Mouse (Mus musculus) neural tube, embryonic 15.5 days (tissue): ENCODE data around the gene Phactr4. TPM values are rescaled to one million over a fixed set of nuclear protein-coding genes. Genes with fewer than 3 reads are reported as not detected.

Experiments used
- ATAC-seq: fragments of 200-750 bp; cut with Nextera tagmentation; 2 replicates; pipeline ENCODE4 v1.8.0; 2017; ENCODE audit warnings: mild to moderate bottlenecking, moderate TSS enrichment, moderate library complexity; ENCODE audit not compliant: low FRiP score
- H3K27ac ChIP-seq: fragments of 300-500 bp; sonication (generic); replicated peaks from 2 replicates; pipeline ENCODE4 v1.5.1; 2015; ENCODE audit warnings: mild to moderate bottlenecking, inconsistent platforms
- H3K27me3 ChIP-seq: fragments of 300-500 bp; sonication (generic); replicated peaks from 2 replicates; pipeline ENCODE4 v1.6.1; 2015; ENCODE audit warnings: inconsistent platforms
- H3K36me3 ChIP-seq: fragments of 300-500 bp; sonication (generic); 2 replicates; pipeline ENCODE4 v1.6.1; 2015; ENCODE audit warnings: inconsistent platforms
- H3K4me1 ChIP-seq: fragments of 300-500 bp; sonication (generic); 2 replicates; pipeline ENCODE4 v1.6.1; 2015; ENCODE audit warnings: inconsistent platforms
- H3K4me2 ChIP-seq: fragments of 300-500 bp; sonication (generic); 2 replicates; pipeline ENCODE4 v1.6.1; 2015; ENCODE audit warnings: inconsistent platforms, mild to moderate bottlenecking, moderate library complexity
- H3K4me3 ChIP-seq: fragments of 300-500 bp; sonication (generic); replicated peaks from 2 replicates; pipeline ENCODE4 v1.5.1; 2015; ENCODE audit warnings: mild to moderate bottlenecking, inconsistent platforms
- H3K9ac ChIP-seq: fragments of 300-500 bp; sonication (generic); replicated peaks from 2 replicates; pipeline ENCODE4 v1.6.1; 2015; ENCODE audit warnings: mild to moderate bottlenecking, inconsistent platforms
- H3K9me3 ChIP-seq: fragments of 300-500 bp; sonication (generic); replicated peaks from 2 replicates; pipeline ENCODE4 v1.6.1; 2016; ENCODE audit warnings: inconsistent platforms
- WGBS: fragments of 180-500 bp; shearing (Covaris S2); methylation state at CpG from one replicate; pipeline ENCODE4 v1.1.7; 2015; ENCODE audit warnings: mixed read lengths; 5-methylcytosine and 5-hydroxymethylcytosine counted together
- polyA plus RNA-seq: library from polyadenylated mRNA; unstranded; fragments of >200 nt; fragmentation: Nextera tagmentation; extraction: Ambion mirVana; gene quantifications from 2 replicates; pipeline ENCODE4 v1.2.1, GENCODE M21; 2015

The Phactr4 gene
- polyA plus RNA-seq = 6.5 and 8.5 TPM in 2 replicates

GRCm38 (mm10) chr4:132421923-132422782 lies at the start of gene Phactr4:
Gene Phactr4 (minus strand): TSS chr4:132422489.
- Histone ChIP-seq H3K4me1 (peaks cover 21% of the 10 kb centered on the region), H3K9me3 (no peaks in the 10 kb centered on the region), H3K27me3 (no peaks in the 10 kb centered on the region), H3K9ac (peak within 1 kb of the TSS; percentile 68), H3K27ac (peak within 1 kb of the TSS; percentile 92), H3K4me2 (peak within 1 kb of the TSS; percentile 85), H3K36me3 (no peaks in the 10 kb centered on the region), H3K4me3 (peak within 1 kb of the TSS; percentile 91)
- peak; percentile 97 for ATAC-seq
- under 1% methylated on average over 69 of the region's 73 CpGs for WGBS

DNA sequence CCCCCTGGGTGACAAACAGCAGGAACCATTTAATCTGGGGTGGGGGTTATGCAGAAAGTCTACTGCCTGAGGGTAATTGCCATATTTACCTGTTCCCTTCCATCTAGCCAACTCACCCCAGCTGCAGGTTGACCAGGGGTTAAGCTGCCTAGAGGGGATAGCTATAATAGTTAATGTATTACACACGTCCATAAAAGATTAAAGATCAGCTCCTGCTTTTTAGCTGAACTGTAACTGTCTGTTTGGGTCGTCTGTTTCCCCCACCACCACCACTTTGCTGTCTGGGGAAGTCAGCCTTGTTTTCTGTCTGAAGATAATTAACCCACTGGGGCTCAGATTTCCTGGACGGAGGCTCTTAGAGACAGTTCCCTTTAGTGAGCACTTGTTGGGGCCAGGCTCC lies 47.6 kb upstream of the Phactr4 start:
- WGBS = 20% methylated on average over 3 of the region's 3 CpGs
- Histone ChIP-seq H3K9me3 (no peaks in the 10 kb centered on the region), H3K4me1 (no peaks in the 10 kb centered on the region), H3K36me3 (no peaks in the 10 kb centered on the region), H3K27ac (no peak overlapping the region), H3K9ac (no peak overlapping the region), H3K4me3 (no peak overlapping the region), H3K27me3 (no peaks in the 10 kb centered on the region), H3K4me2 (no peak overlapping the region)
- no peak for ATAC-seq

DNA sequence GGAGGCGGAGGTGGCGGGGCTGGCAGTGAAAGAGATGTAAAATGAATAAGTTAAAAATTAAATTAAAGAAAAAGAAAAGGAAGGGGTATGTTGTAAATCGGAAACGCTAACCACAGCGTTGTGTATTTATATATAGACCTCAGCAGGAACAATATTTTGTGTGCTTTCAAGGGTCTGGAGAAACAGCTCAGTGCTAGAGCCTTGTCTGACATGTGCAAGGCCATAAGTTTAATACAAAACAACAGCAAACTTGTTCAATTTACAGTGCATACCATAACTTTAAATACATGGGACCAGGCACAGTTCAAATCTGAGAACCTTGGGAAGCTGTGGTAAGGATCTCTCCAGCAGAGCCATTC lies 41.9 kb upstream of the Phactr4 start:
- H3K4me1 ChIP-seq = peaks cover 27% of the 10 kb centered on the region
- H3K36me3 ChIP-seq = peaks cover 18% of the 10 kb centered on the region
- peak overlapping the region; percentile 80 for H3K4me3 ChIP-seq
- peak overlapping the region; percentile 70 for H3K9ac ChIP-seq
- no peaks in the 10 kb centered on the region for H3K9me3 ChIP-seq
- 3% methylated on average over 5 of the region's 5 CpGs for WGBS
- H3K27ac ChIP-seq = peak overlapping the region; percentile 69
- no peaks in the 10 kb centered on the region for H3K27me3 ChIP-seq
- H3K4me2 ChIP-seq = peak overlapping the region; percentile 69
- ATAC-seq = peak; percentile 28; the same call in 1 of the 2 replicates

DNA sequence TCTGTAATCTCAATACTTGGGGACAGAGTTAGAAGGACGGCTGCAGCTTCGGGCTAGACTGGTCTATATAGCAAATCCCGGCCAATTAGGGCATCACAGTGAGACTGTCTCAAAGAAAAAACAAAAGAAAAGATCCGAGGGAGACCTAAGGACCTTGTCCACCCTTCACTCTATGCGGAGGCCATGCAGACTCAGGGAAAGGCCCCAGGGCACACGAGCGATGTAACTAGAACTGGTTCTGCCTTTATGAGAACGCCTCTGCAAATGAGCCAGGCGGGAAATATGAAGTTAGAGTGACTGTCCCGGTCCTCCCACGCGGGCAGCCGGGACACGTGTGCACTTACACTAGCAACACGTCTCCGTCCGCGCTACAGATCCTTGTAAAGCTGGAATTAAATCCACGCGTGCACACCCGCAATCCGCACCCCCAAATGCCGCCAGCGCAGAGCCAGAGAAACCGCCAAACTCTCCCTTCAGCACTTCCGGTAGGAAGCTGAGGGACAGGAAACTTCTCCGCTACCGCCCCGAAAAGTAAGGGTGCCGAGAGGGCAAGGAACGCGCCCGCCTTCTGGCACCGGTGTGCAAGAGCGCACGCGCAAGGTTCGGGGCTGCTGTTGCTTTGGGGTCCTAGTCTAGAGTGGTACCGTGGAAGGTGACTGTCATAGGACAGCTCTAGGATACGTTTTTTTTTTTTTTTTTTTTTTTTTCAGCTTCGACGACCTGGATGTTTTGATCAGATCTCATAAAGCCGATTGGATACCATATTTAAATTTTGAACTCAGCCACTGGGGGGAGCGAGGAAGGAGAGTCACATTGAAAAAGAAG lies 41.4 kb upstream of the Phactr4 start, which contains the start of gene Med18:
Med18 (minus strand) TSS at position 492 of the 825 bp plus-strand sequence.
- H3K27ac ChIP-seq = peak within 1 kb of the TSS; percentile 69
- H3K27me3 ChIP-seq = no peaks in the 10 kb centered on the region
- peaks cover 27% of the 10 kb centered on the region for H3K4me1 ChIP-seq
- ATAC-seq = peak; percentile 95
- under 1% methylated on average over 44 of the region's 44 CpGs for WGBS
- peak within 1 kb of the TSS; percentile 70 for H3K9ac ChIP-seq
- H3K36me3 ChIP-seq = peaks cover 22% of the 10 kb centered on the region
- peak within 1 kb of the TSS; percentile 80 for H3K4me3 ChIP-seq
- H3K4me2 ChIP-seq = peak within 1 kb of the TSS; percentile 69
- H3K9me3 ChIP-seq = no peaks in the 10 kb centered on the region

- H3K36me3 ChIP-seq = peaks cover 30% of the 10 kb centered on the region
- no peaks in the 10 kb centered on the region for H3K27me3 ChIP-seq
- peak overlapping the region; percentile 69 for H3K4me2 ChIP-seq
- peak overlapping the region; percentile 80 for H3K4me3 ChIP-seq
- WGBS = 10% methylated on average over 11 of the region's 11 CpGs
- ATAC-seq = no peak
- peaks cover 27% of the 10 kb centered on the region for H3K4me1 ChIP-seq
- H3K9ac ChIP-seq = peak overlapping the region; percentile 70
- H3K9me3 ChIP-seq = no peaks in the 10 kb centered on the region
- H3K27ac ChIP-seq = no peak overlapping the region
Measured at GRCm38 (mm10) chr4:132462836-132463235, 40.5 kb upstream of the Phactr4 start.

- H3K9ac ChIP-seq = no peak overlapping the region
- H3K27ac ChIP-seq = no peak overlapping the region
- 94% methylated on average over 8 of the region's 8 CpGs for WGBS
- ATAC-seq = no peak
- H3K36me3 ChIP-seq = peaks cover 40% of the 10 kb centered on the region
- no peaks in the 10 kb centered on the region for H3K27me3 ChIP-seq
- peaks cover 27% of the 10 kb centered on the region for H3K4me1 ChIP-seq
- no peak overlapping the region for H3K4me3 ChIP-seq
- no peaks in the 10 kb centered on the region for H3K9me3 ChIP-seq
- no peak overlapping the region for H3K4me2 ChIP-seq
Measured at GRCm38 (mm10) chr4:132460225-132460624, 37.9 kb upstream of the Phactr4 start.

DNA sequence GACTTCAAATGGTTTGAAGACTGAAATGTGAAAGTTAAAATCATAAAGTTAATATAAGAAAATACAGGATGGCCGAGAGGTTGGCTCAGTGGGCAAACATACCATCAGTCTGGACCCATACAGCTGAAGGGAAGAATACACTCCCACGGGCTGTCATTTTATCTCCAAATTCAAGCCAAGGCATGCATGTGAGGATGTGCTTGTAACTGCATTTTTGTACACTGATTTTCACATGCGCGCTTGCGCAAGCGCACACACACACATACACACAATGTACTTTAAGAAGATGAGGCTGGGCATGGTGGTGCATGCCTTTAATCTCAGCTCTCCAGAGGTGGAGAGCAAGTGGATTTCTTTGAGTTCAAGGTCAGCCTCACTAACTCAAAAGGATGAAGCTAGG lies 33.3 kb upstream of the Phactr4 start:
- Histone ChIP-seq H3K4me1 (no peaks in the 10 kb centered on the region), H3K9ac (no peak overlapping the region), H3K4me3 (no peak overlapping the region), H3K27me3 (no peaks in the 10 kb centered on the region), H3K27ac (no peak overlapping the region), H3K4me2 (no peak overlapping the region), H3K9me3 (no peaks in the 10 kb centered on the region), H3K36me3 (peaks cover 36% of the 10 kb centered on the region)
- 95% methylated on average over 6 of the region's 6 CpGs for WGBS
- no peak for ATAC-seq

DNA sequence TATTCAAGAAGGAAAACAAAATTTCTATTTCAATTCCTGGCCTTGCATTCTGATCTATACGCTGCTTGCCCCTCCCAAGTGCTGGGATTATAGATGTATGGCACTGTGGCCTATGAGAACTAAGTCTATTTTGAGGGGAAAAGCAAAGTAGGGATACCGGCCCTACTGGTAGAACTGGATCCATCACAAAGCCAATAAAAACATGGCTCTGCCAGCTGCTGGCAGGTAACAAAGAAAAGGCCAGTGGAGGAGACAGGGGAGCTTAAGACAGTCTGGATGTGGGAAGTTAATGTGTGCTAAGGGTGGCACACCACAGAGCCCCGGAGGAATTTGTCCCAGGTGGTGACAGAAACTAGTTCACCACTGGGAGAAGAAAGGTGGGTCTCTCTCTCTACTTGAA lies 32.9 kb upstream of the Phactr4 start:
- Histone ChIP-seq H3K27ac (no peak overlapping the region), H3K4me1 (no peaks in the 10 kb centered on the region), H3K9ac (no peak overlapping the region), H3K9me3 (no peaks in the 10 kb centered on the region), H3K36me3 (peaks cover 32% of the 10 kb centered on the region), H3K4me2 (no peak overlapping the region), H3K27me3 (no peaks in the 10 kb centered on the region), H3K4me3 (no peak overlapping the region)
- WGBS = 92% methylated on average over 3 of the region's 3 CpGs
- ATAC-seq = no peak

DNA sequence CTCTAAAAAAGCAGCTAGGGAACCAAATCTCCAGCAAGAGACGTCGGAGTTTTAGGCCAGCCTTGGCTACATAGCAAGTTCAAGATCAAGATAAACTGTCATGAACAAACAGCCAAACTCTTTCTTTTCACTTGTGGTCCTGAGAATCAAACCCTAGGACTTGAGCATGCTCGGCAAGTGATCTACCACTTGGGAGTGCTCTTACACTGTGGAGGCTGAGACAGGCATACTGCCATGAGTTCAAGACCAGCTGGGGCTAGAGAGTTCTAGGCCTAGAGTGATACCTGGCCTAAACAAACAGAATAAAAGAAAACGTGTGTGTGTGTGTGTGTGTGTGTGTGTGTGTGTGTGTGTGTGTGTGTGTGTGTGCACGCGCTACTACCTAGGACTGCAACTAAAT lies 31.9 kb upstream of the Phactr4 start:
- no peak overlapping the region for H3K9ac ChIP-seq
- no peaks in the 10 kb centered on the region for H3K9me3 ChIP-seq
- H3K4me3 ChIP-seq = no peak overlapping the region
- no peak overlapping the region for H3K4me2 ChIP-seq
- H3K4me1 ChIP-seq = no peaks in the 10 kb centered on the region
- H3K27ac ChIP-seq = no peak overlapping the region
- no peaks in the 10 kb centered on the region for H3K27me3 ChIP-seq
- no peak for ATAC-seq
- WGBS = 89% methylated on average over 6 of the region's 6 CpGs
- H3K36me3 ChIP-seq = peaks cover 22% of the 10 kb centered on the region

GRCm38 (mm10) chr4:132449778-132450177 lies 27.5 kb upstream of the Phactr4 start:
- no peak overlapping the region for H3K27ac ChIP-seq
- H3K4me2 ChIP-seq = no peak overlapping the region
- H3K9me3 ChIP-seq = no peaks in the 10 kb centered on the region
- H3K36me3 ChIP-seq = no peaks in the 10 kb centered on the region
- no peaks in the 10 kb centered on the region for H3K4me1 ChIP-seq
- no peak overlapping the region for H3K4me3 ChIP-seq
- no peak overlapping the region for H3K9ac ChIP-seq
- H3K27me3 ChIP-seq = no peaks in the 10 kb centered on the region
- ATAC-seq = no peak
- 91% methylated on average over 3 of the region's 3 CpGs for WGBS

GRCm38 (mm10) chr4:132446105-132446504 lies 23.8 kb upstream of the Phactr4 start:
- Histone ChIP-seq H3K36me3 (no peaks in the 10 kb centered on the region), H3K4me3 (no peak overlapping the region), H3K4me1 (no peaks in the 10 kb centered on the region), H3K4me2 (no peak overlapping the region), H3K27ac (no peak overlapping the region), H3K9ac (no peak overlapping the region), H3K27me3 (no peaks in the 10 kb centered on the region), H3K9me3 (no peaks in the 10 kb centered on the region)
- 89% methylated on average over 12 of the region's 12 CpGs for WGBS
- no peak for ATAC-seq
